Mouse (Mus musculus): Measurements from ENCODE around the gene Slc6a5.

Slc6a5 gene

GRCm38 (mm10) chr7:49909850-49910249, at the start of gene Slc6a5:
Gene Slc6a5 (plus strand): TSS chr7:49910146.
- DNase-seq (ENCODE audit: low read depth), result no peak

GRCm38 (mm10) chr7:49861196-49861595, 48.8 kb upstream of the Slc6a5 start:
- no peak for DNase-seq (ENCODE audit: low read depth)

GRCm38 (mm10) chr7:49863753-49864152, 46.2 kb upstream of the Slc6a5 start:
- DNase-seq (ENCODE audit: low read depth), result peak; percentile 46

GRCm38 (mm10) chr7:49869656-49870055, 40.3 kb upstream of the Slc6a5 start:
- no peak for DNase-seq (ENCODE audit: low read depth)

- DNase-seq (ENCODE audit: low read depth), result no peak
Measured at GRCm38 (mm10) chr7:49870276-49870675, 39.7 kb upstream of the Slc6a5 start.

GRCm38 (mm10) chr7:49877307-49877706, 32.6 kb upstream of the Slc6a5 start:
- DNase-seq (ENCODE audit: low read depth), result no peak

GRCm38 (mm10) chr7:49879051-49879450, 30.9 kb upstream of the Slc6a5 start:
- no peak for DNase-seq (ENCODE audit: low read depth)

- no peak for DNase-seq (ENCODE audit: low read depth)
Measured at GRCm38 (mm10) chr7:49879998-49880707, 29.8 kb upstream of the Slc6a5 start.

- peak; percentile 16 for DNase-seq (ENCODE audit: low read depth)
Measured at GRCm38 (mm10) chr7:49882288-49882687, 27.7 kb upstream of the Slc6a5 start.

- DNase-seq (ENCODE audit: low read depth), result no peak
Measured at GRCm38 (mm10) chr7:49882694-49883389, 27.1 kb upstream of the Slc6a5 start.

GRCm38 (mm10) chr7:49887776-49888390, 22.1 kb upstream of the Slc6a5 start:
- DNase-seq (ENCODE audit: low read depth), result peak; percentile 20

GRCm38 (mm10) chr7:49894786-49895185, 15.2 kb upstream of the Slc6a5 start:
- no peak for DNase-seq (ENCODE audit: low read depth)

- no peak for DNase-seq (ENCODE audit: low read depth)
Measured at GRCm38 (mm10) chr7:49895296-49895695, 14.7 kb upstream of the Slc6a5 start.

GRCm38 (mm10) chr7:49902003-49902552, 7.9 kb upstream of the Slc6a5 start:
- no peak for DNase-seq (ENCODE audit: low read depth)

- DNase-seq (ENCODE audit: low read depth), result no peak
Measured at GRCm38 (mm10) chr7:49907191-49908171, 2.5 kb upstream of the Slc6a5 start.

- no peak for DNase-seq (ENCODE audit: low read depth)
Measured at GRCm38 (mm10) chr7:49908181-49908855, 1.6 kb upstream of the Slc6a5 start.

- DNase-seq (ENCODE audit: low read depth), result no peak
Measured at GRCm38 (mm10) chr7:49908990-49909411, 945 bp upstream of the Slc6a5 start.

- DNase-seq (ENCODE audit: low read depth), result peak; percentile 31
Measured at GRCm38 (mm10) chr7:49910361-49910760, 415 bp downstream of the Slc6a5 start.

GRCm38 (mm10) chr7:49911147-49911946, 1.4 kb downstream of the Slc6a5 start:
- DNase-seq (ENCODE audit: low read depth), result no peak

GRCm38 (mm10) chr7:49911947-49912262, 2.0 kb downstream of the Slc6a5 start:
- DNase-seq (ENCODE audit: low read depth), result no peak
